Mouse (Mus musculus): Measurements from ENCODE around the gene Zfp978.
"Not testable (repeated sequence)": the region's sequence is repeated elsewhere in the genome, so short reads cannot be mapped to it uniquely, and the experiment has no call there.

Zfp978 gene

DNA sequence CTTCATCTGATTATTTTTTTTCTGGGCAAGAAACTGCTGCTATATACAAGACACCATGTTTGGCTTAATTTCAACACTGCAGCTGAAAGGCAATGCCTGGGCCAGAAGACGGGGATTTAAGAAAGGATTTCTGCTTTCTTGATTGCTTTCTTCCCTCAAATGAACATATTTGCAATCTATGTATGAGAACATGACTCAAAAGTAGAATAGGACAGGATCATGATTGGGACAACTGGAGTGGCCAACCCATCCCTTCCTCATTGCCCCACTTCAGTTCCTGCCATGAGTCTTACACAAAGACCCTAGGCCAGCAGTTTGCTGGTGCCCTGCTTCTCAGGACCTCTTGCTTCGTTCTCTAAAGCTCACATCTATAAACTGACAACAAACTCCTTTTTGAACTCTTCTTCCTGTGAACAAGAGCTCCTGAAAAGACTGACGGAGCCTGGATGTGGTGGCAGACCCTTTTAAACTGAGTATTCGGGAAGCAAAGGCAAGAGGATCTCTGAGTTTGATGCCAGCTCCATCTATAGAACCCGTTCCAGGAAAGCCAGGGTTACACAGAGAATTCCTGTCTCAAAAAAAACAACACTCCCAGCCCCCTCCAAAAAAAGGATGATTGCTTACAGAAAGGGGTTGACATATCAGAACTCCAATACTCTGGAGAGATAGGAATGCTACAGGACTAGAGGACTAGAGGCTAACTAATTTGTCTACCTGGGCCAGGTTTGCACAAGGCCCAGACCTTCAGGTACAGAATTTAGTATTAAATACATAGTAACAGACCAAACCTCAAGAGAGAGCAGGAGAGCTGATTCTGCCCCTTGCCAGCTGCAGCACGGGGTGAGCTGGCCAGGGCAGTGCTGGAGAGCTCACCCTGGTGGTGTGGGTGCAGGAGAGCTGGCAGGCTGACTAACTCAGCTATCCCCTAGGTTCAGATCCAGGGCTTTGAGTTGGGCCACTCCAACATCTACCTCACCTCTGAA, 43.1 kb downstream of the Zfp978 start:
- in situ Hi-C loops (cut with MboI, MseI): loop anchor here (10.0 kb wide), 1 partner anchor 769 kb away; no protein-coding TSS in a partner anchor

DNA sequence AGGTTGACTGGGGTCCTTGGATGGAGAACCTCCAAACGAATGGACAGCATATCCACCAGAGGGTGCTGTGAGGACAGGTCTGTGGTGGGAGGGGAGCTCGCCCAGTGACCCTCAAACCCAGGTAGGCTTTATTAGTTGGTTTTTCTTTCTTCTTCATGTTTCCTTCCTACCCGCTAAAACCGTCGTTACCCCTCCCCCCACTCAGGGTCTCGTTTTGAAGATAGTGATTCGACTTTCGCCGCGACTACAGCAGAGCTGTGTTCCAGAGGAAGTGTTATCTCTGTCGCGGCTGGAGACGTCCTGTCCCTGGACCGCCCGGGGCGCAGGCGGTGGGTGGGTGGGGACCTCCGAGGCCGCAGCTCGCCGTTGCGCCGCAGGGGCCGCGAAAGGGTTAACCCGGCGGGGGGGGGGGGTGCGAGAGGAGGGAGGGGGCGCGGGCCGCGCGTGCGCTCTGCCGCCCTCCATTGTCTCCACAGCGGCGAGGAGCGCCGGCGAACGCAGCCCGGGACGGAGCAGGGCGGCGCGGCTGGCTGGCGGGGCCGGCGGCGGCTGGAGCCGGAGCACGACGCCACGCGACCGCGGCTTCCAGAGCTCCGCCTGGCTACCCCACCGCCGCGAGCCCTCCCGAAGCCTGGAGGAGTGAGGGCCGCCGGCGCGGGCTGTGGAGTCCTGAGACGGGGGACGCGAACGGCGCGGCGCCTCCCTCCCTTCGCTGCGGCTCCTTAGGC, 45.8 kb downstream of the Zfp978 start:
- in situ Hi-C loops (cut with MboI, MseI): loop anchor here (10.0 kb wide), 1 partner anchor 772 kb away; no protein-coding TSS in a partner anchor

DNA sequence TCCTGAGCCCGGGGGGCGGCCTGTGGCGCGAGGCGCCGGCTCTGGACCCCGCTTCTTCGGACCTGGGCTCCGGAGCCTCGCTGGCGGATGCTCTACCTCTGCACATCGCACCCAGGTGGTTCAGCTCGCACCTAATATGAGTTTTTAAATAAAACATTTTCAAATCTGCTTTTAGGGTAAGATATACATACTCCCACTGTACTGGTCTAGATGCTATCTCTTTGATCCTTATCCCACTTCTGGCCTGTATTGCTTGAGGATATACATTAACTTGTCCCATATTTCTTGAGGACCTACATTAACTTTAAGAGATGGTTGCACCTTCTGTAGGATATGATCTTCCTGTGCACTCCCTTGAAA, 46.3 kb downstream of the Zfp978 start:
- in situ Hi-C loops (cut with MboI, MseI): loop anchor here (10.0 kb wide), 1 partner anchor 773 kb away; no protein-coding TSS in a partner anchor

DNA sequence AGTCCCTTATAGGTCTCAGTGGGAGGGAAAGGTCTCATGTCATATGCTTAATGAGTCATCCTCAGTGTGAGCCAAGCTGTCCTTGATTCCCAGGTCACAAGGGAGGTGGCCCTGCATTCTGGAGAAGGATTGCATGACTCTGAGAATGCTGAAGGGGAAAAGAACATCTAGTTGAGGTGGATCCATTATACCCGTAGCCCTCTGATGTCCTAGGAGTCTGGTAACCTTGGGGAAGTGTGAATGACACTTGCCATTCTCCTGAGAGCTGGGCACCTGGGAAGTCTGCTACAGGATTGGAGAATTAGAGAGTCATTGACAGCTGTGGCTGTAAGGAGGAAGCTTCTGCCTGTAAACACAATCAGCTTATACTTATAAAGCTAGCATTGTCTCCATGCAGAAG, 55.3 kb downstream of the Zfp978 start:
- in situ Hi-C loops (cut with MboI, MseI): not testable (repeated sequence)

DNA sequence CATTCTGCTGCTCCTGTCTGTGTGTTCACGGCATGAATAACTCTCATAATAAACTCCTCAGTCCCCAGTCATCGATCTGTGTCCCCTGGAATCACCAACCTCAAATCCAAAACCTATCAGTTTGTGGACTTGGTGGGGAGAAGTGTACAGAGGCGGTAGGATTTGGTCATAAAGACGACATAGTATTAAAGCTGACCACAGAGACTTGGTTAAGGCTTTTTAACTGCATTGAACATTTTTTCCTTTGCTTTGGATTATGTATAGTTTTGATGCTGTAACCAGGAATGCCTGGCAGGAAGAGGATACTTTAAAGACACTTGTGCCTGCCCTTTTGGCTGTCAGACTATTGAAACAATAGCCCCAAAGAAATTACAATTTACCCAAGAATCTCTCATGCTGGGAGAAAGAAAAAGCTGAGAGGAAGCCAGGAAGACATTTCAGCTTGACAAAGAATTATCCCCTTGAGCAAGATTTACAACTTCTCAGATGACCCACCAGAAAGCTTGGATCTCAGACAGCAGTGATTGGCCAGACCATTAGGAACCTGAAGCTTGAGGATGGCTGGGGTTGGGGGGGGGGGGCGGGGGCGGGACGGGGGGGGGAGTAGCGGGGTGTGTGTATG, 56.2 kb downstream of the Zfp978 start:
- in situ Hi-C loops (cut with MboI, MseI): no loop called here

DNA sequence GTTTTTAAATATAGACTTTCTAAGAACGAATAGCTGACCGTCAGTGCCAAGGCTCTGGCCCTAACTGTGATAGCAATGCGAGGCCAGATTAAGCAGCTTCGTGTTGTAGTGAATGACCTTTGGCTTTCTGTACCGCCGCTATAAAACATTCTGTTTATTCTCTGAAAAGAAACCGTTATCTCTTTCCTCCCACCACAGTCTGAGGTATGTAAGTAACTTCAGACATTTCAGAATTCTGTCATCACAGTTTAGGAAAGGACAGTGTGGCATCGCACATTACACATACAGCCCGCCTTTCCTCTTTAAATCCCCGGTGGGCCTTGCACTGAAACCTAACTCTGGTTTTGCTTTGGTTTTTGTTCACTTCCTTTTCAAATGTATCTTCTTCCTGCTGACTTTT, 56.8 kb downstream of the Zfp978 start:
- in situ Hi-C loops (cut with MboI, MseI): no loop called here

DNA sequence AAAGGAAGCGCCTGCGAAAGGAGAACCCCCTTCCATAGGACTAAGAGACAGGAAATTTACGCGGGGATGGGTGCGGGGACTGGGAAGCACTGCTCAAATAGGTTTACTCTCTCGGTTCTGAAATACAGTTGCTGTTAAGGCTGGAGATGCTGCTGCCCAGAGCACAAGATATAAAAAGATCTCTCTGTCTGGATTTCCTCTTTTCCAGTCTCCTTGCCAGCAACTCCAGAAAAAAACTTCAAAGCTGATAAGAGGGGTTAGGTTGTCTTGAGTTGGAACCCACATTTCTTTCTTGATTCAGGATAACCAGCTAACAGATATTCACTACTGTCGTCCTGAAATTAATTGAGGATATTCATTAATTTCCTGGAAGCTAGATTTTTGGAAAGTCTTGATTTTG, 57.2 kb downstream of the Zfp978 start:
- in situ Hi-C loops (cut with MboI, MseI): not testable (repeated sequence)

DNA sequence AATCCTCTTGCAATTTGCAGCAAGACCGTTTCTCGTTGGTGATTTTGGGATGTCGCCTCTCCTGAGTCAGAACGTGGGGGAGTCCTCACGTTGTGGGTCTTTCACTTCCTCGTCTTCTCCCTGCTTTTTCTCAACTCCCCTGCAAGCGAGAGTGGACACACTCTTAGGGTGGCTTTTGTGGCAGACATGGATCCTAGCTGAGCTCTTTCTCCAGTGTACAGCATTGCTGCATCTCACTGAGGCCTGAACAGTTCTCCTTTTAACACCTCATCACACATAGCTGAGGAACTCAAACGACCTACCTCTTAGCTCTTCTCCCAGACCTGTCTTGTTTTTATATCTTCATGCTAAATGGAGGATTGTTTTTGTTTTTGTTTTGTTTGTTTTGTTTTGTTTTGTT, 58.1 kb downstream of the Zfp978 start:
- in situ Hi-C loops (cut with MboI, MseI): not testable (repeated sequence)

DNA sequence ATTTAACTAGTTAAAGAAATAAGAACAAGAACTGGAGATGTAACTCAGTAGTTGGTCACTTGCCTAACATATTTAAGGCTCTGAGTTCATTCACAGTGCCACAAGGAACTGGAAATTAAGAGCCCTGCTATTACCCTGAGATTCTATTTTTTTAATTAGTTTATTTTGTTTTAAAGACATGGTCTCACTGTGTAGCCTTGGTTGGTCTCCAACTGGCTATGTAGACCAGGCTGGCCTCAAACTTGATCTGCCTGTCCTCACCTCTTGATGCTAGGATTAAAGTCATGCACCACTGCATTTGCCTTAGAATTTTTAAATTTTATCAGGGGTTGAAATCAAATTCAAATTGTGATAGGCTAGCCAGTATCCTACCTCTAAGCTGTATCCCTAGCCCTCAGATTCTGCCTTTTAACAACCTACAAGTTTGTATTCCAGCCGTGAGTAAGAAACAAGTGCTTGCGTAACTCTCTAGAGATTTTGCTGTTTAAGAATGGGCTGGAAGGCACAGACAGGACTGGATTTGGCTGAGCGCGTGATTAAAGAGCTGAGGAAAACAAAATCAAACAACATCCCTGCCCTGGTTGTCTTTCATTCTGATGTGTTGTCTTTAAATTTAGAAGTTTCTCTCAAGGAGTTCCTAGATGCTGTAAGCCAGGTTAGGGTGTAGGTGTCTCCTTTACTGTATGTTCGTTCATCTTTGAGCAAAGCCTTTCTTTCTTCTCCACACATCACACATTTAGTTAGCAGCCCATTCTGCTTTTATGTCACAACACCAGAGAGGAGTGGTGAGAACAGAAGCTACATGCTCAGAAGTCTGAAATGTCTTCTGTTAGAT, 58.9 kb downstream of the Zfp978 start:
- in situ Hi-C loops (cut with MboI, MseI): loop anchor here (10.0 kb wide), 1 partner anchor 1645 kb away; no protein-coding TSS in a partner anchor

DNA sequence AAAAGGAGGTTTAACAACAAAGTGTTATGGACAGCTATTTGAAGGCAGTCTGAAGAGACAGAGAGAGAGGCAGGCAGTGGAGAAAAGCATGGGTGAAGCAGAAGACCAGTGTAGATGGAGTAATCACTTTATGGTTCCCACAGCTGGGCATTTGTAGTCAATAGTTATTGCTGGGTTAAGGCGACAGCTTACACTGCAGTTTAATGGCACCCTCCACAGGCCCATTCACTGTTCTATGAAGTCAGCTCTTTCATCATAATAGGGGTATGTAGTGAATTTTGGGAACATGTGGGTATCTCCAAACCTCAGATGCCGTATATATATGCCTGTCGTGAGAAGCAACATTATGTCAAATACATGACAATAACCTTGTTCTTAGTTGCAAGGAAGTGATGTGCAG, 59.7 kb downstream of the Zfp978 start:
- in situ Hi-C loops (cut with MboI, MseI): loop anchor here (10.0 kb wide), 1 partner anchor 1646 kb away; no protein-coding TSS in a partner anchor

DNA sequence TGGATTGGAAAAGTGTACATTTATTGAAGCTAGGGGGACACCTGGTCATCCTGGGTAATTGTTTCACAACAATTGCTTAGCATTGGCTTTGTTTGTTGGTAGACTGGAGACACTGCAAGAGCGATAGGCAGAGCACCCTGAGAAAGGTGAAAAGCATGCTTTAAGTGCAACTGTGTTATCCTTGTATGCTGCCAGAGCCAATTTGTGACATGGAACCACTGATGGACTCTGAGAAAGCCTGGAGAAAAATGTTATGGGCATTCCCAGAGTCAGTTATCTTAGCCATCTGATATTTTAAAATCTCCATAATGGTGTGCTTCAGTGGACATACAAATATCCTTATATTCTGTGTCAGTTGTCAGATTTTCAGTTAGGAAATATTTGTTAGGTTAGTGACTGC, 60.2 kb downstream of the Zfp978 start:
- in situ Hi-C loops (cut with MboI, MseI): loop anchor here (10.0 kb wide), 1 partner anchor 1647 kb away; no protein-coding TSS in a partner anchor

DNA sequence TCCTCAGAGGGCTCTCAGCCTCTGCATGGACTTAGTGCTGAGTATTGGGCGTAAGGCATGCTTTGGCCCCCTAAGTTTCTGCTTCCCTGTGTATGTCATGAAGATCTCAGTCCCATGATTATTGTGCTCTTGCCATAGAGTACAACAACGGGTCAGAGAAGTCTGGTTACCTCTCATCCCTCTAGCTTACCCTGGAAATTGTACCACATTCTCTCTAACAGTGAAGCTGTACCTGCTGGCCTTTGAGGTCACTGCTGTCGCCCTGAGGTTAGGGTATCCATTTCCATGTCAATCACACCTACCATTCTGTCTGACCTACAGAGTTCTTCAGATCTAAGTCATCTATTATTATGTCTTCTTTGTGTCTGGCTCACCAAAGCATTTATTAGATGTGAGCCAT, 62.0 kb downstream of the Zfp978 start:
- in situ Hi-C loops (cut with MboI, MseI): loop anchor here (10.0 kb wide), 1 partner anchor 1648 kb away; no protein-coding TSS in a partner anchor

DNA sequence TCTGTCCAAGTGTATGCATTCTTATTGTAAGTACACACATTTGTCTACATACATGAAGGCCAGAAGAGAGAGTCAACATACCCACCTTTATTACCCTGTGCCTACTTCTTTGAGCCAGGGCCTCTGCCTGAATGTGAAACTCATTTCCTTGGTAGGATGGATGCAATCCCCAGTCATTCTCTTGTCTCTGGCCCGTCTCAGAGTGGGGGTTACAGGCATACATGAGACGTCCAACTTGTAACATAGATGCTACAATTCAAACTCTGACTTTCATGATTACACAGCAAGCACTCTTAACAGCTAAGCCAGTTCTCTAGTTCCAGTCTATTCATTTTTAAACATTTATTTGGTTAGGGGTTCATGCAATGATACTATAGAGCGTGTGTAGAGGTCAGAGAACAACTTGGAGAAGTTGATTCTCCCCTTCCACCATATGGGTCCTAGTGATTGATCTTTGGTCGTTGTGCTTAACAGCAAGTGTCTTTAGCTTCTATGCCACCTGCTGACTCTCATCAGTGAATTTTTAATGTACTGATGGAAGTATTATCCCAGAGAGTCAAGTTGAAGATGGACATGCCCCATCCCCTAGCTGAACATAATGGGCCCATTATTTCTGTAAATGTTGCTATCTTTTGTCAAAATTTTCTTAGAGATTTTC, 62.7 kb downstream of the Zfp978 start:
- in situ Hi-C loops (cut with MboI, MseI): loop anchor here (10.0 kb wide), 1 partner anchor 1649 kb away; no protein-coding TSS in a partner anchor

DNA sequence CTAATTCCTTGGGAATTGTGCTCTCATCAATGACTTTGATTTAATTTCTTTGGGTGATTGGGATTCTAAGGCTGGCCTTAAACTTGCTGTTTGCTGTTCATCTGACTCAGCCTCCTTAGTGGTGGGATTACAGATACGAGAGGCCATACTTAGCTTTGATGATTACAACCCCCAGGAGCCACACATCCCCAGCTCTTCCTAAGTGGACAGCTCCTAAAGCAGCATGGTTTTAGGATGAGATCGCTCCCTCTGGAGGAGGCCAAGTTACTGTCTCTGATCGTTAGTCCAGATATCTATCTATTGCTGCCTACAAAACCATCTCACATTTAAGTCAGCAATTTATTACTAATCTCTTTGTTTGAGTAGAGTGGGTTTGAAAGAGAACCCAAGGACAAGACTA, 63.3 kb downstream of the Zfp978 start:
- in situ Hi-C loops (cut with MboI, MseI): loop anchor here (10.0 kb wide), 1 partner anchor 1650 kb away; no protein-coding TSS in a partner anchor

DNA sequence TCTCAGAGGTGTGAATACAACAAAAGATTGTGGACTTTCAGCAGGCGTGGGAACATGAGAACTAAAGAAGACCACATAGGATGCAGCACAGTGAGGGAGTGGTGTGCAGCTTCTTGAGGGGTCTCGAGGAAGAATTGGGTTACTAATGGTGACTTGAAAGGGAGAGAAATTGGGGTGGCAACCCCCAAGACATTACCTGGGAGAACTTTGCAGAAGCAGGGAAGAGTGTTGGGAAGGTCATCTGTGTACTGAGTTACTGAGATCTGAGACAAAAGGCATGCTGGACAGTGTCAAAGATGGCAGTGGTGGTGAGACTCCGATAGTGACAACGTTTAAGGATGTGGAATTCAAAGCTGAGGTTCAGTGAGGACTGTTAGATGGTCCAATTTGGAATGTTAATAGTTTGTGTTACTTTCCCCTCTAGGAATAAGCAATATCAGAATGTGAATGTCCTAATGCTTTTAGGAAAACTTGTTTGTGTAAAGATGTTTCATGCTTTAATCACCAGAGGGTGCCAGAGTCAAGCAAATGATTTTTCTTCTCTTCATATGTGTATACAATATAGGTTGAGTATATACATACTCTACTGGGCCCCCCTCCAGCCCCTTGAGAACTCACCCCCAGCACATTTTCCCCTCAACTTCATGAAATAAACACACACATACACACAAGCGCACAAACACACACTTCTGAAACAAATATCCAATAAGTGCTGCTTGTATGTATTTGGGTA, 64.7 kb downstream of the Zfp978 start:
- in situ Hi-C loops (cut with MboI, MseI): loop anchor here (10.0 to 25.0 kb wide), 2 partner anchors 562 to 1651 kb away; partner anchors contain the start of gene Nppb

DNA sequence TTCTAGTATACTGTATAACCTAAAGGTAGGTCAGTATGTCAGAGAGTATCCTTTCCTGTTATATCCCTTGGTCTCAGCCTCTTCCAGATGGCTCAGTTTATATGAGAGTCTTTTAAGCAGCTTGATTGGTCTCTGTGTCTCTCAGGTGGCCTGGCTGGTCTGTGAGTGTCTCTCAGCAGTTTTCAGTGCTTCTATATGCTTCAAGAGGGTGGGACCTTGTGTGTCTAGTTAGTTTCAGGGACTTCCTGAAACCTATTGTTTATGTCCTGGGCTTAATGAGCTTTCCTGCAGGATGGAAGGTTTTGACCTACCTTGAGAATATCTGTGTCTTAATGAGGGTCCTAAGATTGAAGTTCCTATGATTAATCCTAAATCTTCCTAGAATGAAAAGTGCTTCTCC, 69.5 kb downstream of the Zfp978 start:
- in situ Hi-C loops (cut with MboI, MseI): loop anchor here (25.0 kb wide), 1 partner anchor 557 kb away; the partner anchor contains the start of gene Nppb

DNA sequence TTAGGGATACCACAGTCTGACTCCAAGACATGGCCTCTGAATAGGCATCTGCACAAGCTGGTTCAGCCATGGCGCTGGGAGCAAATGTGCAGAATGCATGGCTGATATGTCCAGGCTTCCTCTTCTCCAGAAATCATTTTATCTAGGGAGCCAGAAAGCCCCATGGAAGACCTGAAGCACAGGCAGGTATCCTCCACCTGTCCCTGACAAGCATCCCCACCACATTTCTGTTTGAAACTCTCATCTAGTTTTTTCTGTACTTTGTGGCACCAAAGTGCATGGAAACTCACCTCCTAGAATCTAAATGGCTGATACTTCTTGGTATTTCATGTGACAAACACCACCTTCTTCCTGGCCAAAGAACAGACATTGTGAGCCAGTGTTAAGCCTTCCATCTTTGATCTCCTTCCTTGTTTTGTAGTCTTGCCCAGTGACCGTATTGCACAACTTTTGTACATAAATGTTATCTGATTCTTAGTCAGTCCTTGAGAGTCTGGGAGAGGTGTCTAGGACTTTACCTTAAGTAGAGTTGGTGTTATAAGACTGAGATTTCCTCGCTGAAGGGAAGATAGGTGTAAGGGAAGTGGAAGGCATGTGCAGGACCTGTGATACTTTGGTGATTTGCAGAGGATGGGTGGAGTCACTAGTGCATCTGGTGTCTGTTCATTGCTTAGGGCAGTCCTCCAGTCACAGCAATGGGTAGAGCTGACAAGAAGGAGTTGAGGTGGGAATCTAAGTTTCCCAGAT, 70.8 kb downstream of the Zfp978 start:
- in situ Hi-C loops (cut with MboI, MseI): loop anchor here (25.0 kb wide), 1 partner anchor 555 kb away; the partner anchor contains the start of gene Nppb

DNA sequence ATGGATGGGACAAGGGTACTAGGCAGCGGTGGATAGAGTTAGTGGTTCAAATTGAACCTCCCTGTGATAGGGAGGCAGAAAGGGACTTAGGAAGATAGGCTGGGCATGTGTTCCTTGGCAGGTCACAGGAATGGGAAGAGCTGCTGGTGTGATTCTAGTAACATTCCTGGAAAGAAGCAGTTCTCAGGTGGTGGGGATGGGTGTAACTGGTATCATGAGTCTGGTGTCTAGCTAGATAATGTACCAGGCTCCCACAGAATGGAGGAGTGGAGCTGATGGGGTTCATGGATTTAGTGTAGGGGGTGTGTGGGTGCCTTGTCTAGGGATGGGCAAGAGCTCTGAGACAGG, 71.3 kb downstream of the Zfp978 start:
- in situ Hi-C loops (cut with MboI, MseI): loop anchor here (25.0 kb wide), 1 partner anchor 555 kb away; the partner anchor contains the start of gene Nppb
